Mouse (Mus musculus) megakaryocyte, adult 5-6 weeks (primary cell): ENCODE data around the gene Csf3. TPM values are rescaled to one million over a fixed set of nuclear protein-coding genes. Genes with fewer than 3 reads are reported as not detected.
A peak's percentile ranks its signal among the peaks of the same experiment; 100 is the strongest.
"Not testable (repeated sequence)": the region's sequence is repeated elsewhere in the genome, so short reads cannot be mapped to it uniquely, and the experiment has no call there.

Experiments
- ATAC-seq: 2 replicates; pipeline ENCODE4 v1.8.0; 2016; ENCODE audit warnings: mild to moderate bottlenecking, inconsistent platforms; ENCODE audit not compliant: poor library complexity, severe bottlenecking
- total RNA-seq, 2 experiments: library from RNA; stranded (forward) in 1 of 2; stranded (reverse) in 1 of 2; fragments of 153-499, 151-499 nt in 1 of 2; fragments of 221-1000, 200-1000 nt in 1 of 2; gene quantifications; 2 replicates each; pipeline versions ENCODE4 v1.2.3 to v1.2.4; 2015 to 2017

The Csf3 gene
- total RNA-seq, 2 experiments from 2014 or later, result not detected

DNA sequence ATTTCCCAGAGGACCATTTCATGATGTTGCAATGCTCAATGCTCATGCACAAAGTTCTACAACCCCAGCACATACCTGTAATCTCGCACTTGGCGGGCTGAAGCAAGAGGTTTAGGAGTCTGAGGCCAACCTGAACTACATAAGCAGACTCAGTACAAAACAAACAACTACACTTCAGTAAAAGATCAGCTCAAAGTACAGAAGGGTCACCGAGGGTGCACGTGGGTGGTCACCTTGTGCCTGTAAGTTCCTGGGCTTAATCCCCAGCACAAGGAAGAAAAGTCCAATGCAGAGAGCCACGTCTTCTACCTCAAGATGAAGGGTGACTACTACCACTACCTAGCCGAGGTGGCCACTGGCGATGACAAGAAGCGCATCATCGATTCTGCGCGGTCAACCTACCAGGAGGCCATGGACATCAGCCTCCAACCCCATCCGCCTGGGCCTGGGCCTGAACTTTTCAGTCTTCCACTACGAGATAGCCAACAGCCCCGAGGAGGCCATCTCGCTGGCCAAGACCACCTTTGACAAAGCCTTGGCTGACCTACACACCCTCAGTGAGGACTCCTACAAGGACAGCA lies 25.0 kb downstream of the Csf3 start:
- no peak for ATAC-seq

DNA sequence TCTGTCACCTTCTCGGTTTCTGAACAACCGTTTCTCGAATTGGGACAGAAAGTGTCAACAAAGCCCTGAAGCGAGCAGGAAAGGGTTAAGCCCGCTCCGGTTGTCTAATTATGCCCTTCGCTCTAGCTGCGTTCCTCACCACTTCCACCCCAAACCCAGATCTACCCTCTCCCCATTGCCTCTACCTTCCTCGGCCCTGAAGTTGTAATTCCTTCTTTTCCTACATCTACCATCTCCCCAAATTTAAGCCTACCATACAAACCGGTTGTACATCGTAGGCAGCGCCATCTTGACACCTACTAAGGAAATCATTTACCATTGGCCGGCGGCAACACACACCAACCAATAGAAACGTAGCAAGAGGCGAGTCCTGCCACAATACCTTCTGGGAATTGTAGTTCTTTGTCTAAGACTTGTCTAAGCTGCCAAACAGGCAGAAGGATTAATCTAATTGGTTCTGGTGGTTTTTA lies 28.1 kb downstream of the Csf3 start, which contains the start of gene Med24:
Med24 (minus strand) TSS at position 317 of the 470 bp plus-strand sequence.
- peak; percentile 100 for ATAC-seq

DNA sequence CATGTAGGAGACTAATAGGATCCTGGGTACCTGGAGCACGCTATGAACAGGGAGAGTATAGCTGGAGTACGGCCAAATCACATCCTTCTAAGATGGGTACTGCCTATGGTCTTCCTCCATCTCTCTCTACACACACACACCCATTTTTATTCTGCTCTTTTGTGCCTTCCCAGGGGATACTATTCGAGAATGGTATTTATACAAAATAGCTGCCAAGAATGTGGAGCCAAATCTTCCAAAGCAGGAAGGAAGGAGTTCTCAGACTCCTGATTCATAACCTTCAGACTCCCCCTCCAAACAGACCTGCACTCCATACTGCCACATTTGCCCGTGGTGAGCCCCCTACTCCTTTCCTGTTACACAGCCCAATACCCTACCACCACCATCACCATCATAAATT lies 29.7 kb downstream of the Csf3 start:
- no peak for ATAC-seq

DNA sequence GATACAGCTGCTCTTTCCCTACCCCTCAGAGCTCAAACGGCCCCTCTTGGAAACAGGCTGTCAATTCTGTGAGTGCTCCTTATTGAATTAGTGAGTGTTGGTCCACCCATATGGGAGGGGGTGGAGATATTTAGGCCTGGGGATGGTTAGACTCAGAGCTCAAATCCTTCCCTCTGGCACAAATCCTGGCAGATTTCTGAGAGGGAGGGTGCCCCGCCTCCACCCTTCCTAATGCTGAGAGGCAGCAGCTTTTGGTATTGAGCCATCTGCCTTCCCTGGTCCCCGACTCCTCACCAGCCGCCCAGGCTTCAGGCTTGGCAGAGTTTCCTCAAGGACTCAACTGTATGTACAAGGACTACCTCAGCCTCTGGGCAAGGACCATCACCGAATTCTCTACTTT lies 30.1 kb downstream of the Csf3 start:
- ATAC-seq, result no peak

DNA sequence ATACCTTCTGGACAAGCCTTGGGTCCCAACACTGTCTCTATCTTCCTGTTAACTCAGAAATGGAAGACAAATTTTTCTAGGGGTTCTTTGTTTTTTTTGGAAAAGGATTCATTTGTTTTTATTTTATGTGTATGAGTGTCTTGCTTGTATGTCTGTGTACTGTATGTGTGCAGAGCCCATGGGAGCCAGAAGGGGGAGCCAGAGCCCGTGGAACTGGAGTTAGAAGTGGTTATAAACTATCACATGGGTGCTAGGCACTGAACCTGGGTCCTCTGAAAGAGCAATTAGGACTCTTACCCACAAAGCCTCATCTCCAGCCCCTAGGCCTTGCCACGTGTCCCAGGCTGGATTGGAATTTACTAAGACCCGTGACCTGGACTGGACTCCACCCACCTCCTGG lies 33.0 kb downstream of the Csf3 start:
- ATAC-seq, result no peak

DNA sequence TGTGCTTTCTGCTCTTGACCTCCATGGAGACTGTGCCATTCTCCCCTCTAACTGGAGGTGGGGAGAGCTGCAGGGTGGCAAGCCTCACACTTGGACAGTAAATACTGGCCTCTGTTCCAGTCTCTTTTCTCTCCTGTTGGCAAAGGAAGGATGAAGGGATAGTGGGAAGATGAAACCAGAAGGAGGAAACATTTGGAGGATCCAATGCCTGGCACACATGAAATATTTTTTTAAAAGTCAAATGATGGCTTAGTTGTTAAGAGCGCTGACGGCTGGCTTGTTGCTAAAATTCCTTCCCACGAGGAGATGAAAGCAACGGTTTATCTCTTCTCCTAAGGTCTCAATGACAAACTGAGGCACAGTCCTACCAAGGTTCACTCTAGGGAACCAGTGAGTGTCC lies 34.0 kb downstream of the Csf3 start:
- ATAC-seq, result no peak

DNA sequence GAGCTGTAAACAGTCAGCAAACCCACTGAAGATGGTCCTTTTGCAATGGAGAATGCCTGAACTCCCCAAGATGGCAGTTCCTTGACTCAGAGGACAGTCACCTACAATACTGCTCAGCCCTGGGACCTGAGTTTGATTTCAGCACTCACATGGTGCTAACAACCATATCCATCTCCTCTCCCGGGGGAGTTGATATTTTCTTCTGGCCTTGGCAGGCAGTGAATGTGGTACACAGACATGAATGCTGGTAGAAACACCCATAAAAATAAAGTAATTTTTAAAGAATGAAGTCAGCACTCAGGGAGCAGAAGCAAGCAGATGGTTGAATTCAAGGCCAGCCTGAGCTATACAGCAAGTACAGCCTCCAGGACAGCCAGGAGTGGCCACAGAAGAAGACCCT lies 35.1 kb downstream of the Csf3 start:
- ATAC-seq, result no peak

DNA sequence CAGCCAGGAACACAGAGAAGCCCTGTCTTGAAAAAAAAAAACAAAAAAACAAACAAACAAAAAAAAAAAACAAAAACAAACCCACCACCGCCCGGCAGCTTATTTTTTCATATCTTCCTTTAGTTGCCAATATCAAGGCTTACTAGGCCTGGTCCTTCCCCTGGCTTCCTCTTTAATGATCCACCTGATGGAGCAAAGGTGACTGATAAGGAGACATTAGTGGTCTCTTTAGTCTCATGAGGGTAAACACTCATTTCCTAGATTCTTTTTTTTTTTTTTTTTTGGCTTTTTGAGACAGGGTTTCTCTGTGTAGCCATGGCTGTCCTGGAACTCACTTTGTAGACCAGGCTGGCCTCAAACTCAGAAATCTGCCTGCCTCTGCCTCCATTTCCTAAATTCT lies 36.2 kb downstream of the Csf3 start:
- not testable (repeated sequence) for ATAC-seq

DNA sequence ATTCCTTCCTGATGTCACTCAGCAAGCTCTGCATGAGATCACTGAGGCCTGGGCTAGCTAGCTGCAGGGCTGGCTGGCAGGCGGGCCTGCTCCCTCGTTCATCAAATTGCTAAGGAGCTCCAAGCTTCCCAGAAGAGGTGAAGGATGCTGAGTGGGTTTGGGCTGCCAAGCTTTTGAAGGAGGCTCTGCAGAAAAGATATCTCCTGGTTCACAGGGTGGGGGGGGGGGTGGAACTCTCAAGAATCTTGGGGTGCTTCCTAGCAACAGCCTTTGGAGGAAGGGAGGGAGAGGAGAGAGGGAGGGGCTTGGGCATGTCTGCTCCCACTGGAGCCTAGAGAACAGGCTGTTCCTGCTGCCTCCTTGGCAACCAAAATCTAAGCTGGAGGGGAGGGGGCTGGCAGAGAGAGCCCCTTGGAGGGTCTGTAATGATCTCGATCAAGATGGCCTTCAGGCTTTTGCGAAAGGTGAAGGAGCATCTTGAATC lies 37.4 kb downstream of the Csf3 start:
- no peak for ATAC-seq

DNA sequence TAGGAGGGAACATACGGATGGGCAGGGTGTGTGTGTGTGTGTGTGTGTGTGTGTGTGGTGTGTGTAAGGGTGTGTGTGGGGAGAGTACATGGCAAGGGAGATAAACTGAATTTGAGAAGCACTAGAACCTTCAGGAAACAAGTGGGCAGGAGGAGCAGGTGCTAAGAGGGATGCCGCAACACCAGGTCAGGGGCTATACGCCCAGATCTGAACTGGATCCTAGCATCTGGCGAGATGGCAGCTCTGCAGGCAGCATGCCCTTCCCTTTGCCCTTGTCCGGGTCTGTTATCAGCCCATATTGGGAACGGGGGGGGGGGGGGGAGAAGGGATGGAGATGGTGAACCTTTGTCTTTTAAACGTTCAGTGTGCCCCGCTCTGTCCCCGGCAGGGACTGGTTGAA lies 37.9 kb downstream of the Csf3 start:
- no peak for ATAC-seq

DNA sequence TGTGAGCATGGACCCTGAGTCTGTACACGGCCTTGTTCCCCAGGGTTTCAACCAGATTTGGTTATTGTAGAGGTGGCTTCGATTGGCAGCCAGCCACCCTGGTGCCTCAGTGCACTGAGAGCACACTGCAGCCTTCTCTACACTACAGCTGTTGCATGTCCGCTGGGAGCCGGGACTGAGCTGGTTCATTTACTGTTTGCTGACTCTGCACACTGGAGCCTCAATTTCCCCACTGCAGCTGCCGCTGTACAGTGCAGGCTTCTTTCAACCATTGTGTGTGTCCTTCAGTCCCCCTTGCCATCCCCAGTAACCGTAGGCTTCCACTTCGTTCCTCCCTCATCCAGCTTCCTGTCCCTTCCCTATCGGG lies 38.9 kb downstream of the Csf3 start:
- ATAC-seq, result no peak

DNA sequence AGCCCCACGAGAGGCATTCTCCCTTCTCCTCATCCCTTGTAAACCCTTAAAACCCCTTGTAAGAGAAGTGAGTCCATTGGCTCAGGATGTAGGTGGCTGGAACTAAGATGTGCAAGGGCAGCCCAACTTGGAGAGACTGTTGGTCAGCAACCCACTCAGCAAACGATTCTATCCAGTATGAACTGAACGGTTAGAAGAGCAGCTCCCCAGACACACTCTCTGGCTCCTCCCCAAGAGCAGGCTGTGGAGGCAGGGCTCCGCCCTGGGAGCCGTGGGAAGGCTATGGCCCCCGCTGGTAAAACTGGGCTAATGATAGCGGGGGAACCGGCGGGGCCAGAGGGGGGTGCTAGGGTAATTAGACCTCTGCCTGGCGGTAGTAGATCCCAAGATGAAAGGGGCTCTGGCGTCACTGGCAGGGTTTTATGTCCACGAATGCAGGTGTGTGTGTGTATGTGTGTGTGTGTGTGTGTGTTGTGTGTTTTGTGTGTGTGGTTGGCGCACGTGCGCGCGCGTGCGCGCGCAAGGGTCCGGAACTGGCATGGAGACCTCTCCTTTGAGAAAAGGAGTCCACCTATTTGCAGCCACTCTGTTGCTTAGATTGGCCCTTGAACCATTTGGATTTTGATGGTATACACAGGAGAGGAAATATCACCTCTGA lies 39.5 kb downstream of the Csf3 start, which contains the start of gene Thra:
Thra (plus strand) TSS at position 246 of the 658 bp plus-strand sequence.
- ATAC-seq, result peak; percentile 59

DNA sequence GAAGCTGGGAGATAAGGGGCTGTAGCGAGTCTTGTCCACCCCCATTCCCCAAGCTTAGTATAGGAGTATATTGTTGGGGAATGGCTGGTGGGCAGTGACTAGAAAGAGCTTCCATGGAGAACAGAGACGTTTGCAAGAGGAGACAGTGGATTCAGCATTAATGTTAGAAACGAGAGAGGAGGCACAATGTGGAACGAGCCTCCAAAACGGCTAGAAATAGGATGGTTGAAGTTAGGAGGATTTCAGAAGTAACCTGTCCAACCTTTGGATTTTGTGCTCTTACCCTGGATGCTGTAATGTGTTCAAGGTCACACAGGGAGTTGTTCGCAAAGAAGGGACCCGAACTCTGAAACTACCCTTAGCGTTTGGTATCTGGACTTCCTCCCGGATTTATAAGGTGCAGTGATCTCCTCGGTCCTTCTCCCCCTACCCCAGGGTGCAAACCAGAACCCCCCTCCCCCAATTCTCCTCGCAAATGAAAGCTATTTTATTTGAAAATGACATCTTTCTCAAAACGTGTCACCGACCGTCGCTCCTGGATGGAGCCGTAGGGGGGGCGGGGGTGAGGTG lies 40.1 kb downstream of the Csf3 start:
- no peak for ATAC-seq

DNA sequence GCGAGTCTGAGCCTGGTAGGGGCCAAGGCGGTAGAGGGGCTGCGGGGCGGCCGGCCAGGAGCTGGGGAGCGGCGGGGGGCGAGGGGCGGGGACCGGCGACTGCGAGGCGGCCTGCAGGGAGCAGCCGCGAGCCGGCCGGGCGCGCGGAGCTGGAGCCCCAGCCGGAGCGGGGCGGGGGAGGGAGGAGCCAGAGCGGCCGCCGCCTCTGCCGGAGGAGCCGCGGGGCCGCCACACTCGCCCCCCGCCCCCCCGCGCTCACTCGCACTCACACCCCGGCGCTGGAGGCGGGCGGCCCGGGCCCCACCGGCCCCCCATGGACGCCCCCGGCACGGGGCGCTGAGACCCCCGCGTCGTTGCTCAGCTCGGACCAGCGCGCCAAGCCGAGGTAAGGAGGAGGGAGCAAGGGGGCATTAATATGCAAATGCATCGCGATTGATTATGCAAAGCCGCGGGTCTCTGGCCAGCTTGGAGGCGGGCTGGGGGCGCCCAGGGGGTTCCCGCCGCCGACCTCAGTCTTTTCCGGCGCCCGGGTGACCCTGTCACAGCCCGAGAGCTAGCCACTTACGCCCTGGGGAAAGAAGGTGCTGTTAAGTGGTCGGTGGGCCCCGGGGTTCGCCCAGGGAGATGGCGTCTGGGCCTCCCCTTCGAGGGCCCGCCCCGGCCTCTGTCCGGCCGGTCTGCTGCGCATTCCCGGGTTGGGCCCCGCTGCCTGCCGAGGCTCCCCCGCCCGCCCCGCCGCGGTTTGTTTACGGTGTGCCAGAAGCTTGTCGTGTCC lies 40.7 kb downstream of the Csf3 start:
- peak; percentile 83 for ATAC-seq

DNA sequence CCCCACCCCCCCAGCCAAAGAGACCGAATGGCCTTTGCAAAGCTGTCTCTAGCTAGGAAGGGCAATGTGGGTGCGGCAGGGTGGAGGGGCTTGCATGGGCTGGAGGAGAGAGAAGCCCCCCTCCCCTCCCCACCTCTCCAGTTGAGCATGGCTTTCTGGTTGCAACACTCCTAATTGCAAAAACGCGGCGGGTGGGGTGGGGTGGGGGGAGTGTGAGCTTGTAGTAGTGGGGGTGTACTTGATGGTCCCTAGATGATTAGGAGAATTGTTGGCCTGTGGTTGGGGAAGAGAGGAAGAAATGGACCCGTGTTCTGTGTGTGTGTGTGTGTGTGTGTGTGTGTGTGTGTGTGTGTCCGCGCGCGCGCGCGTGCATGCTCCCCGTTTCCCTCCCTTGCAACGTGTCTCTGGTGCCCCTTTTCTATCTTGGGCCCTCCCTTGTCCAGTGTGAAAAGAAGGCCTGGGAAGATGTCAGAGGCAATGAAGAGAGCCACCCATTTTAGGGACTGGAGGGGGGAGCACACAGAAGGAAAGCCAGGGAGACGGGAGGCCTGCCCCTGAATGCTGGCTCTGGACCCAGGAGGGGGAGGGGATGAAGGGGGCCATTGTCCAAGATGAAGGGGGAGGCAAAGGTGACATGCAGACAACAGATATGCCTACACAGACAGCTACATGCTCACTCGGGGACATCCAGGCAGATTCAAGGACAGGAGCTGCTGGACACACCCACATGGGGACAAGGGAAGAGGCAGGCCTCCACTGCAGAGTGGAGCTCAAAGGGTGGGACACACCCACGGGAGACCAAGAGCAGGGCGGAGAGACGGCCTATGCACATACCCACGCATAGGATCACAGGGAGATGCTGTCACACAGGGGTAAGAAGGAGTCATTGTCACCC lies 41.6 kb downstream of the Csf3 start:
- 0 out of 2 replicates have a peak, but pooled peaks have one; percentile 4 for ATAC-seq

DNA sequence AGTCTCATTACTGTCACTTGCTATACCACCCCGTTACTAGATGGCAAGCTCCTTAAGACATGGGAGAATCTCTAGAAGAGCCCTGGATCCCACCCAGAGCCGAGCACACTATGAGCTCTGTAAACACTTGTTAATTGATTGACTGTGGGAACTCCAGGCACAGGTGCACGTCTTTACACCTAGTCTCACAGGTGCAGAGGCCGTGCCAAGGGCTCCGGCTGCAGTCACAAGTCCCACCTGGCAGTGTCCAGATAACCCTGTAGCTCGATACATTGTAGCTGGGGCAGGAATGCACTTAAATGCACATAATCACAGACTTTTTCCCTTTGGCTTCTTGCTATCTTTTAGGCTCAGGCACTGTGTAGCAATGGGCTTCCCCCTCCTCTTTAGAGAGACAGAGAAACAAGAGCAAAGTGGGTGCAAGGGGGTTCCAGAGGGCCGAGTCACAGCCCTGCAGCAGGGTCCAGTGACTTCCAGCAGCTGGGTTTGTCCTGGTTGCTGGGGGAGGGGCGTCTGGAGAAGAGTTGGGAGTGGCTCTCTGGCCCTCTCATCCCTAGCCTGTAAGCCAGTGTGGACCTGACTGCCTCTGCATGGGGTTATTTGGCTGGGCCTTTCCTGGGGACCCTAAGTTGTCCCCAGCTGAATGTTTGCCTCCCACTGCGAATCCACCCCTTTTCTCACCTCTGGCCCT lies 42.7 kb downstream of the Csf3 start:
- ATAC-seq, result no peak

DNA sequence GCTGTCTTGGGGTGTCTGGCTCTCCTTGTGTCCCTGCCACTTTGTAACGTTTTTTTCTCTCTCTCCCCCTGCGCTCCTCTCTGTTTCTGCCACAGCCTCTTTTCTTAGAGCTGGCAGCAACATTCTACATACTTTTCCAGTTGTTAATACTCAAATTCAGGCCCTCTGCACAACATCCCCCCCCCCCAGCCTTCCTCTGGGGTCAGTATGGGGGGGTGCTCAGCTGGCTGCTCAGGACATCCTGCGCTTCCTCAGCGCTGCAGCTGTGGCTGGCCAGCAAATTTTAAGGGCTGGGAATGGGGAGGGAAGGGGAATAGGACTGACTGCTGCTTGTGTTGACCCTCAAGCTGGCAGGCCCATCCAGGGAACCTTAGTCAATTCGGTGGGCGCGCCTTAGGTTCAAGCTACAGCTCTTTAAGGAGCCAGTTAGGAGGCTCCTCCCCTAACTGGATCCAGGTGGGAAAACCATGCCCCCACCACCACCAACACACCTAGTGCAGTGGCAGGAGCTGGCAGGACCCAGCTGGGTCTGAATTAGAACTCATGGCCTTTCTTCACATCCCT lies 43.5 kb downstream of the Csf3 start:
- ATAC-seq, result no peak

DNA sequence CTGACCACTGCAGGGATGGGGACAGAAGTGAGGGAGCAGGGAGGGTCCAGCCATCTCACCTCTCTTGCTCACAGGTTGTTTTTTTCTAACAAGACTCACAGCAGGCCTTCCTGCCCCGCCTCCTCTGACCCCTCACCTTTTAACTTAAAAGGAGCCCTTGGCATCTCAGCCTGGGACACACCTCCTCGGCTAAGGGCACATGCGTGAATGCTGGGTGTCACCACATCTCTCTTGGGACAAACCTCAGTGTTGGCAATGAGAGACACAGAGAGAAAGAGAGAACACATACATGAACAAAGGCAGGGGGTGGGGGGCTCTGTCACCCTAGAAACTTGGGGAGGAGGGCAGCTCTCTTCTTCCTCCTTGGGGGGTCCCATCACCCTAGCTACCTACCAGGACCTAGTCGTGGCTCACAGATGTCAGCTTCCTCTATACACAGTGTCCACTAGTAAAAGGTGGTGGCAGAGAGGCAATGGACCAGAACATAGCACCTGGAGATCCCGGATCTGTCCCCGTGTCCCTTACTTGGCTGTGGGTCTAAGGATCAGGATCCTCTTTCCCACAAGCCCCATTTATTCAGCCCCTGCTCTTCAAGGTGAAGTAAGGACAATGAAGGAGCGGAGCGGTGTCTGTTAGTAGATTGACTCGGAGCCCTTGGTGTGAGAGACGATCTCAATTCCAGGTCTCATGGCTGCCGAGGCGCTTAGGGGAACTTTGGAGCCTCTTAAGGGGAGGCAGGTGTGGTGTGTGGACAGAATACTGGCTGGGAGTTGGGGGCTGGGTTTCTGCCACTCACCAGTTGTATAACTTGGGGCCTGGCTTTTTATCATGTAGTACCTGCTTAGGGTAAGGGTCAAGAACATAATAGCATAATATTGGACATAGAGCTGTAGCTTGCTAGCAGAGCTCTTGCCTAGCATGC lies 45.1 kb downstream of the Csf3 start:
- no peak for ATAC-seq
